Mouse (Mus musculus): Measurements from ENCODE around the gene Rbpjl. TPM values are rescaled to one million over a fixed set of nuclear protein-coding genes. Genes with fewer than 3 reads are reported as not detected.

Gene Rbpjl
- 0.07 and 18.9 TPM in 2 replicates for polyA plus RNA-seq (2012; rRNA removed)

DNA sequence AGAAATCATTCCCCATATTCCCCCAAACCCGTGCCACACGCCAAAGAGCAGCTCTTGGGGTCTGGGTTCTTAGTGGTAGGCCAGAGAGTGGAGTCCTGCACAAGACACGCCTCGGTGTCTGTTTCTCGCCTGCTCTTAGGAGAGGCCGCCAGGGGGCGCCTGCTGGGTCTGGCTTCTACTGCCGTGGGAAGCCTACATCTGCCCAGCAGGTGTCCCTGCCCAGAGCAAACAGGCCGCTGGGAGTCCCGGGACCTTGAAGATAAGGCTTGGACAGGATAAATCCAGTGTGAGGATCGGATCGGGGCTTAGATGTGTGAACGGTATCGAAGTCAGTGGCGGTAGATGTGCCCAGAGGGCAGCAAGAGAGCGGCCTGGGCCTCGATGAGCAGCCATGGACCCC, at the start of gene Rbpjl:
Gene Rbpjl, plus strand, starts transcription at position 236 of the 400 bp plus-strand sequence.

DNA sequence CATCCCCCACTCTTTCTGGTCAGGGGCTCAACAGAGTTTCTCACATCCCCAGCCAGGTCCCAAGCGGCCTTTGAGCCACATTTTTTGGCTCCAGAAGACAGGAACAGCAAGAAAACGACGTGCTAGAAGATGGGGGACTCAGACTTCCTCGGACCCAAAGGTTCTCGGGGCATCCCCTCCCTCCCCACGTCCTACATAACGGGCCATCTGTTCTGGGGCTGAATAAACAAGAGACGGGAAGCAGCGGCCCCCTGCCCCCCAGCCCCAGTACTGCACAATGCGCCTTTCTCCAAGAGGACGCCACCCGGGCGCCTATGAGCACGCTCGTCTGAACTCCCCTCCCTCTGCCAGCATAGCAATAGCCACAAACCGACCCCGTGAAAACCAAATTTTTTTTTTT, 13.9 kb upstream of the Rbpjl start, which contains the start of gene Slpi:
Gene Slpi, minus strand, starts transcription at position 76 of the 400 bp plus-strand sequence.

DNA sequence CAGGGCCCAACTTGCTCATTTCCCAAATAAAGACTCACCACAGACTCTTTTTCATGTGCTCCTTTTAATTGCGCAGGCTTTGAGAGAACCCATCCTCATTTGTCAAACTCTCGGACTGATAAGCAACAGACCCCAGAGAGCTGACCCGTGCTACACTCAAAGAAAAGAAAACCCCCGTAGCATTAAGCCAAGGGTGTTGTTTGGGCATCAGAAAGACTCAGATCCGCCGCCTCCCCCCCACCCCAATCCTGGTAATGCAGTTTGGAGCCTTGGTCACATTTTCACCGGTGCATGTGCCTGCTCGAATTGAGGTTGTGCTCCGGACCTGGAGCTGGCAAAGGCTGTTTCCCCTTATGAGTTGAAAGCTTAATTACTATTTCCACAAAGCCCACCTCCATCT, 2.1 kb downstream of the Rbpjl start, which contains the start of gene Matn4:
Gene Matn4, minus strand, starts transcription at position 101 of the 400 bp plus-strand sequence.

DNA sequence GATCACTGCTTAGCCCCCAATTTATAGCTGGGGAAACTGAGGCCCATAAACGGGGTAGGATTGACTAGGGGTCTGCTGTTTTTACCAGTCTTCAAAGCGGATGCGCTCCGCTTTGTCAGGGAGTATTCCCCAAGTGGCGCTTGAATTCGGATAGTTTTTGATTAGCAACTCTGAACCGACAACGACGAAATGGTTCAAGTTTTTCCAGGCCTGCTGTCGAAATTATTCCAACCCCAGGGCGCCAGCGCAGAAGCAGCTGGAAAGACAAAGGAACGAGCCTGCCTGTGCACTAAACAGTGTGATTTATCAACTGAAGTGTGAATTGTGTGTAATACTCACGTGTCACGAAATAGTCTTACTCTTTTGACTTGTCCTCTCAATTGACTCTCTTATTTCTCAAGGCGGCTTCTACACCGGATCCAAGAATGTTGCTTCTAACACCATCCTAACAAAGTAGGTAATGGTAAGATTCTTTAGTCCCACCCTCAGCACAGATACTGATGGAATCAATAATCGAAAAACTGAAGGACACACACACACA, 40.6 kb downstream of the Rbpjl start, which contains the start of gene Sdc4:
Gene Sdc4, minus strand, starts transcription at position 428 of the 541 bp plus-strand sequence.

DNA sequence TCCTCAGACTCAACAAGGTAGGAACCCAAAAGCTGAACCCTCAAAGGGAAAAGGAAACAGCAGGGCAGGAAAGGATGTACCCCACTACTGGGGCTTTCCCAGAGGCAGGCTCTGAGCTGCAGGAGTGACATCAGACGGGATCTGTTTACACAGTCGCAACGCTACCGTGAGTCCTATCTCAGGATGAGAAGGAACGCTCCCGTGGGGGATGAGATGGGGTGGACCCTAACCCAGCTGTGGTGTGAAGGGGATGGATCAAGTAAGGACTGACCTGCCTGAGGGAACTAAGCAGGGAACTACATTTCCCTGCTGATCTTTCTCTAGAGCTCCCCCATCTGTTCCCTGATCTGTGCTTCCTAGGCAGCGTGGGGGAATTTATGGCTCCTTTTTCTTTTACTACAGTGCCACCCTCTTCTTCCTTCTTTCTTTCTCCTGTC, 53.9 kb downstream of the Rbpjl start, which contains the start of gene Sys1:
Gene Sys1, plus strand, starts transcription at position 101 of the 437 bp plus-strand sequence.

DNA sequence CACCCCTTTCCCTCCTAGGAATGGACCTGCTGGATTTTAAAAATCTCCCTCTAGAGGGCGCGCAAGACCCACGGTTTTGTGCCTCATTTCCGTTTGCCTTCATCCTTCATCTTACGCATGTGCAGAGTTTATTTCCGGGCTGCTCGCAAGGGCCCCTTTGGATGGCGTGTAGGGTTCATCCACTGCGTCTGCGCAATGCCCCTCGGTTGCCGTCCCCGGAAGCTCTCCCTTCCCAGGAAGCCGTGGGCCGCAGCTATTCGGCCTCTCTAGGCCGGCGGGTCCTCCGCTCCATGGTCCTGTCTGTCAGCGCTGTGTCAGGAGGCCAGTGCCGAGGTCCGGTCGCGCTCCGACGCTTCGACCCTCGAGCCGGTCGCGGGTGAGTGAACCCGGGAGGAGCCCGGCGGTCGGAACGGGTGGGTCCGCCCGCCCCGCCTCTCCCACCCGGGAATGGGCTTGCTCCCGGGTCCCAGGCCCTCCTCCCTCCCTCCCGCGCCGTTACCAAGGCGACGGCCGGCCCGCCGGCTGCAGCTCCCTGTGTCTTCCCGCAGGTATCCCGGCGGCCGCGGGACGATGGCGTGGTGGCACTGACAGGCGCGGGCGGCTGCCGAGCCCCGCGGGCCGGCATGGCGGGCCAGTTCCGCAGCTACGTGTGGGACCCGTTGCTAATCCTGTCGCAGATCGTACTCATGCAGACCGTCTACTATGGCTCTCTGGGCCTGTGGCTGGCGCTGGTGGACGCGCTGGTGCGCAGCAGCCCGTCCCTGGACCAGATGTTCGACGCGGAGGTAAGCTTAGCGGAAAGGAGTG, 58.0 kb downstream of the Rbpjl start, which contains the start of gene Gm20458:
Gene Gm20458, plus strand, starts transcription at position 223 of the 807 bp plus-strand sequence.

Other genes with a start within 250 kb of the Rbpjl start
- 2.1 and 3.0 TPM in 2 replicates for gene Kcns1, start 232.0 kb upstream of the Rbpjl start, polyA plus RNA-seq (2012; rRNA removed)
- not detected in 2 replicates for gene Wfdc5, start 220.4 kb upstream of the Rbpjl start, polyA plus RNA-seq (2012; rRNA removed)
- not detected in 2 replicates for gene Wfdc12, start 212.5 kb upstream of the Rbpjl start, polyA plus RNA-seq (2012; rRNA removed)
- gene Wfdc15a, start 203.0 kb upstream of the Rbpjl start, polyA plus RNA-seq (2012; rRNA removed): not detected in 2 replicates
- gene Wfdc15b, start 181.5 kb upstream of the Rbpjl start, polyA plus RNA-seq (2012; rRNA removed): not detected in 2 replicates
- not detected in 2 replicates for gene Svs2, start 164.7 kb upstream of the Rbpjl start, polyA plus RNA-seq (2012; rRNA removed)
- not detected in 2 replicates for gene Svs3b, start 146.5 kb upstream of the Rbpjl start, polyA plus RNA-seq (2012; rRNA removed)
- not detected in 2 replicates for gene Svs4, start 124.7 kb upstream of the Rbpjl start, polyA plus RNA-seq (2012; rRNA removed)
- not detected in 2 replicates for gene Svs3a, start 113.9 kb upstream of the Rbpjl start, polyA plus RNA-seq (2012; rRNA removed)
- not detected in 2 replicates for gene Svs6, start 86.4 kb upstream of the Rbpjl start, polyA plus RNA-seq (2012; rRNA removed)
- not detected in 2 replicates for gene Svs5, start 70.4 kb upstream of the Rbpjl start, polyA plus RNA-seq (2012; rRNA removed)
- 17.9 and 23.1 TPM in 2 replicates for gene Slpi, start 14.0 kb upstream of the Rbpjl start, polyA plus RNA-seq (2012; rRNA removed)
- gene Matn4, start 2.0 kb downstream of the Rbpjl start, polyA plus RNA-seq (2012; rRNA removed): 6.8 and 7.4 TPM in 2 replicates
- gene Sdc4, start 40.7 kb downstream of the Rbpjl start, polyA plus RNA-seq (2012; rRNA removed): 107 and 113 TPM in 2 replicates
- gene Sys1, start 53.8 kb downstream of the Rbpjl start, polyA plus RNA-seq (2012; rRNA removed): 163 and 226 TPM in 2 replicates
- 59.6 and 66.8 TPM in 2 replicates for gene Gm20458, start 57.8 kb downstream of the Rbpjl start, polyA plus RNA-seq (2012; rRNA removed)
- not detected in 2 replicates for gene Trp53tg5, start 70.6 kb downstream of the Rbpjl start, polyA plus RNA-seq (2012; rRNA removed)
- gene Dbndd2, start 83.0 kb downstream of the Rbpjl start, polyA plus RNA-seq (2012; rRNA removed): 73.3 and 88.5 TPM in 2 replicates
- gene Pigt, start 94.4 kb downstream of the Rbpjl start, polyA plus RNA-seq (2012; rRNA removed): 181 and 196 TPM in 2 replicates
- gene Wfdc2, start 159.3 kb downstream of the Rbpjl start, polyA plus RNA-seq (2012; rRNA removed): 715 and 811 TPM in 2 replicates
- not detected in 2 replicates for gene Spint3, start 170.3 kb downstream of the Rbpjl start, polyA plus RNA-seq (2012; rRNA removed)
- 0.16 TPM in 2 replicates for gene Wfdc6a, start 182.3 kb downstream of the Rbpjl start, polyA plus RNA-seq (2012; rRNA removed)
- gene Eppin, start 190.5 kb downstream of the Rbpjl start, polyA plus RNA-seq (2012; rRNA removed): not detected in 2 replicates
- 0.15 TPM in 1 of 2 replicates, not detected in the other for gene Wfdc6b, start 210.4 kb downstream of the Rbpjl start, polyA plus RNA-seq (2012; rRNA removed)
- 0.31 and 0.35 TPM in 2 replicates for gene Wfdc8, start 210.5 kb downstream of the Rbpjl start, polyA plus RNA-seq (2012; rRNA removed)
- 0.13 and 0.16 TPM in 2 replicates for gene Wfdc16, start 235.7 kb downstream of the Rbpjl start, polyA plus RNA-seq (2012; rRNA removed)

Data from colon, adult 2 months (tissue).